ENCODE assay signal across 23 mouse cellular contexts in genomic region chr10:24950223-24950622, GRCm38 (mm10). TPM values are rescaled to one million over a fixed set of nuclear protein-coding genes. Genes with fewer than 3 reads are reported as not detected.
"Had no signal": no experiment of that assay in that cellular context is flagged by ENCODE, and none has a peak within 500 bp of the region (broad histone marks: within the 10 kb centered on the region; RNA-seq: fewer than 3 reads in every experiment).

No protein-coding gene starts in this region.

- ATAC-seq: intestine, embryonic 16.5 days had no signal

- H3K27ac ChIP-seq: limb, embryonic 12.5 days; limb, embryonic 15.5 days; liver, embryonic 14.5 days; midbrain, embryonic 10.5 days; neural tube, embryonic 12.5 days; neural tube, embryonic 15.5 days; stomach, postnatal 0 days had no signal

- H3K9me3 ChIP-seq: limb, embryonic 12.5 days; limb, embryonic 15.5 days; midbrain, embryonic 10.5 days; neural tube, embryonic 12.5 days; neural tube, embryonic 15.5 days had no signal

- DNase-seq: kidney, adult 18-20 months; kidney, adult 9 months; kidney, postnatal 14 days; kidney, postnatal 4 days; left cerebral cortex, postnatal 4 days; lung, adult 18-20 months; midbrain, embryonic 14.5 days; retina, postnatal 1 day; right cerebral cortex, postnatal 25 days; thymus, adult 2 months; thymus, postnatal 14 days; thymus, postnatal 4 days had no signal

- H3K36me3 ChIP-seq: limb, embryonic 12.5 days; limb, embryonic 15.5 days; midbrain, embryonic 10.5 days; neural tube, embryonic 12.5 days; neural tube, embryonic 15.5 days had no signal

- H3K4me3 ChIP-seq: limb, embryonic 12.5 days; limb, embryonic 15.5 days; midbrain, embryonic 10.5 days; neural tube, embryonic 12.5 days; neural tube, embryonic 15.5 days had no signal

- H3K9ac ChIP-seq: limb, embryonic 12.5 days; limb, embryonic 15.5 days; liver, embryonic 14.5 days; neural tube, embryonic 12.5 days; neural tube, embryonic 15.5 days had no signal

- H3K4me1 ChIP-seq: limb, embryonic 15.5 days; midbrain, embryonic 10.5 days; neural tube, embryonic 12.5 days; neural tube, embryonic 15.5 days had no signal

- H3K4me2 ChIP-seq: limb, embryonic 12.5 days; limb, embryonic 15.5 days; neural tube, embryonic 12.5 days; neural tube, embryonic 15.5 days had no signal

- H3K27me3 ChIP-seq: limb, embryonic 12.5 days; limb, embryonic 15.5 days; neural tube, embryonic 12.5 days; neural tube, embryonic 15.5 days had no signal

RNA-seq across cellular contexts. Expression of gene Arg1, which starts 22.9 kb away (rescaled TPM):
- total RNA-seq: layer of hippocampus, adult 18-20 months; layer of hippocampus, postnatal 14 days; left cerebral cortex, postnatal 14 days; left cerebral cortex, postnatal 4 days had no signal
